Mouse (Mus musculus) lung, embryonic 14.5 days (tissue): Measurements from ENCODE around the gene Rnf26. TPM values are rescaled to one million over a fixed set of nuclear protein-coding genes. Genes with fewer than 3 reads are reported as not detected.

Experiments
- ATAC-seq: fragments of 200-750 bp; cut with Nextera tagmentation; 2 replicates; pipeline ENCODE4 v1.8.0; 2017; ENCODE audit warnings: mild to moderate bottlenecking, moderate TSS enrichment, moderate library complexity; ENCODE audit not compliant: insufficient read depth
- DNase-seq: peaks from one replicate; pipeline ENCODE4 v3.0.0-alpha.2; 2015
- H3K27ac ChIP-seq: fragments of 300-500 bp; sonication (generic); 2 replicates; pipeline ENCODE4 v1.5.1; 2014; ENCODE audit warnings: low read depth, mild to moderate bottlenecking, moderate library complexity
- H3K27me3 ChIP-seq: fragments of 300-500 bp; sonication (generic); 2 replicates; pipeline ENCODE4 v1.6.1; 2014; ENCODE audit warnings: low read length, control low read depth; ENCODE audit not compliant: insufficient read depth
- H3K36me3 ChIP-seq: fragments of 300-500 bp; sonication (generic); 2 replicates; pipeline ENCODE4 v1.6.1; 2014; ENCODE audit warnings: control low read depth; ENCODE audit not compliant: insufficient read depth
- H3K4me1 ChIP-seq: fragments of 300-500 bp; sonication (generic); 2 replicates; pipeline ENCODE4 v1.6.1; 2014; ENCODE audit warnings: antibody characterized with exemption, control low read depth; ENCODE audit not compliant: insufficient read depth
- H3K4me2 ChIP-seq: fragments of 300-500 bp; sonication (generic); 2 replicates; pipeline ENCODE4 v1.6.1; 2014; ENCODE audit warnings: mild to moderate bottlenecking
- H3K4me3 ChIP-seq: fragments of 300-500 bp; sonication (generic); 2 replicates; pipeline ENCODE4 v1.5.1; 2014; ENCODE audit warnings: low read depth, low read length
- H3K9ac ChIP-seq: fragments of 300-500 bp; sonication (generic); 2 replicates; pipeline ENCODE4 v1.6.1; 2014
- H3K9me3 ChIP-seq: fragments of 300-500 bp; sonication (generic); 2 replicates; pipeline ENCODE4 v1.6.1; 2016; ENCODE audit warnings: low read depth, low read length, control low read depth
- CTCF ChIP-seq: IDR thresholded peaks from 2 replicates; pipeline ENCODE4 v1.5.1; 2016; ENCODE audit warnings: antibody characterized with exemption, low read depth
- WGBS: fragments of 180-500 bp; shearing (Covaris S2); extraction: QIAGEN DNeasy Blood & Tissue Kit; methylation state at CpG from one replicate; pipeline ENCODE4 v1.1.7; 2014; 5-methylcytosine and 5-hydroxymethylcytosine counted together
- polyA plus RNA-seq: library from polyadenylated mRNA; unstranded; fragments of >200 nt; fragmentation: Nextera tagmentation; extraction: Ambion mirVana; gene quantifications from 2 replicates; pipeline ENCODE4 v1.2.1, GENCODE M21; 2014

Gene Rnf26
- polyA plus RNA-seq, 1 experiment from 2014 or later = 89.2 TPM

GRCm38 (mm10) chr9:44125546-44126428 is 12.5 kb upstream of the Rnf26 start:
- DNase-seq (peak; percentile 97), ATAC-seq (peak; percentile 7; the same call in 1 of the 2 replicates)
- H3K27ac ChIP-seq = peak overlapping the region; percentile 26; the same call in 1 of the 2 replicates
- peak; percentile 90 for TF ChIP-seq CTCF
- no peaks in the 10 kb centered on the region for H3K27me3 ChIP-seq
- H3K9me3 ChIP-seq = no peaks in the 10 kb centered on the region
- WGBS = 24% methylated on average over 18 of the region's 18 CpGs
- H3K4me3 ChIP-seq = no peak overlapping the region
- no peaks in the 10 kb centered on the region for H3K36me3 ChIP-seq
- no peak overlapping the region for H3K9ac ChIP-seq
- peak overlapping the region; percentile 6; the same call in 1 of the 2 replicates for H3K4me2 ChIP-seq
- H3K4me1 ChIP-seq = 0 out of 2 replicates have a peak, but pooled peaks cover 11% of the 10 kb centered on the region

- no peak for TF ChIP-seq CTCF
- 0 out of 2 replicates have a peak overlapping the region, but pooled peaks have one; percentile 20 for H3K9ac ChIP-seq
- no peak overlapping the region for H3K4me2 ChIP-seq
- H3K9me3 ChIP-seq = no peaks in the 10 kb centered on the region
- H3K4me1 ChIP-seq = 0 out of 2 replicates have a peak, but pooled peaks cover 9% of the 10 kb centered on the region
- DNase-seq (no peak), ATAC-seq (no peak)
- no peak overlapping the region for H3K27ac ChIP-seq
- WGBS = 34% methylated on average over 5 of the region's 5 CpGs
- H3K27me3 ChIP-seq = no peaks in the 10 kb centered on the region
- H3K4me3 ChIP-seq = no peak overlapping the region
- no peaks in the 10 kb centered on the region for H3K36me3 ChIP-seq
Measured at GRCm38 (mm10) chr9:44125026-44125425, 11.7 kb upstream of the Rnf26 start.

- Histone ChIP-seq H3K27ac (no peak overlapping the region), H3K9ac (no peak overlapping the region), H3K4me3 (no peak overlapping the region), H3K36me3 (no peaks in the 10 kb centered on the region), H3K4me1 (0 out of 2 replicates have a peak, but pooled peaks cover 5% of the 10 kb centered on the region), H3K27me3 (no peaks in the 10 kb centered on the region), H3K4me2 (no peak overlapping the region), H3K9me3 (no peaks in the 10 kb centered on the region)
- DNase-seq (no peak), ATAC-seq (no peak)
- TF ChIP-seq CTCF = peak; percentile 60
- WGBS = 69% methylated on average over 6 of the region's 6 CpGs
Measured at GRCm38 (mm10) chr9:44124317-44124716, 11.0 kb upstream of the Rnf26 start.

- Histone ChIP-seq H3K4me2 (no peak overlapping the region), H3K9ac (no peak overlapping the region), H3K9me3 (no peaks in the 10 kb centered on the region), H3K4me3 (no peak overlapping the region), H3K27ac (no peak overlapping the region), H3K36me3 (no peaks in the 10 kb centered on the region), H3K27me3 (no peaks in the 10 kb centered on the region), H3K4me1 (no peaks in the 10 kb centered on the region)
- no peak for DNase-seq
- no peak for TF ChIP-seq CTCF
- 58% methylated on average over 8 of the region's 8 CpGs for WGBS
- no peak for ATAC-seq
Measured at GRCm38 (mm10) chr9:44119948-44120465, 6.7 kb upstream of the Rnf26 start.

- Histone ChIP-seq H3K4me2 (no peak overlapping the region), H3K36me3 (no peaks in the 10 kb centered on the region), H3K27ac (no peak overlapping the region), H3K27me3 (no peaks in the 10 kb centered on the region), H3K9me3 (no peaks in the 10 kb centered on the region), H3K4me1 (no peaks in the 10 kb centered on the region), H3K9ac (no peak overlapping the region), H3K4me3 (no peak overlapping the region)
- 57% methylated on average over 5 of the region's 5 CpGs for WGBS
- peak; percentile 52 for DNase-seq
- TF ChIP-seq CTCF = peak; percentile 67
- ATAC-seq = no peak
Measured at GRCm38 (mm10) chr9:44119011-44119410, 5.7 kb upstream of the Rnf26 start.

- 89% methylated on average over 4 of the region's 4 CpGs for WGBS
- H3K4me2 ChIP-seq = no peak overlapping the region
Measured at GRCm38 (mm10) chr9:44116182-44116581, 2.9 kb upstream of the Rnf26 start.

GRCm38 (mm10) chr9:44115599-44115998 is 2.3 kb upstream of the Rnf26 start:
- Histone ChIP-seq H3K9ac (no peak overlapping the region), H3K4me2 (no peak overlapping the region), H3K4me1 (no peaks in the 10 kb centered on the region), H3K9me3 (no peaks in the 10 kb centered on the region), H3K27me3 (no peaks in the 10 kb centered on the region), H3K27ac (no peak overlapping the region), H3K4me3 (no peak overlapping the region), H3K36me3 (peaks cover under 1% of the 10 kb centered on the region; the same call in 1 of the 2 replicates)
- ATAC-seq (no peak), DNase-seq (no peak)
- TF ChIP-seq CTCF = no peak
- WGBS = 78% methylated on average over 9 of the region's 9 CpGs

More at GRCm38 (mm10) chr9:44116182-44116581, 2.9 kb upstream of the Rnf26 start:
- no peaks in the 10 kb centered on the region for H3K9me3 ChIP-seq
- H3K36me3 ChIP-seq = no peaks in the 10 kb centered on the region
- ATAC-seq (no peak), DNase-seq (no peak)
- no peak overlapping the region for H3K27ac ChIP-seq
- H3K4me3 ChIP-seq = no peak overlapping the region
- peak; percentile 36 for TF ChIP-seq CTCF
- no peaks in the 10 kb centered on the region for H3K27me3 ChIP-seq
- no peaks in the 10 kb centered on the region for H3K4me1 ChIP-seq
- H3K9ac ChIP-seq = no peak overlapping the region
